Mouse (Mus musculus) sigmoid colon, adult 10 weeks (tissue): Measurements from ENCODE around the gene 4930415L06Rik. TPM values are rescaled to one million over a fixed set of nuclear protein-coding genes. Genes with fewer than 3 reads are reported as not detected.

ENCODE experiments used
- polyA plus RNA-seq: library from polyadenylated mRNA; stranded (reverse); fragments of 350-450 nt; fragmentation: Illumina TruSeq; extraction: RNeasy Lipid Tissue Mini Kit (QIAGEN cat#74804); gene quantifications from one replicate; pipeline ENCODE4 v1.2.3, GENCODE M21; 2014; ENCODE audit warnings: low read depth, low replicate concordance

Gene 4930415L06Rik
- polyA plus RNA-seq = not detected

DNA sequence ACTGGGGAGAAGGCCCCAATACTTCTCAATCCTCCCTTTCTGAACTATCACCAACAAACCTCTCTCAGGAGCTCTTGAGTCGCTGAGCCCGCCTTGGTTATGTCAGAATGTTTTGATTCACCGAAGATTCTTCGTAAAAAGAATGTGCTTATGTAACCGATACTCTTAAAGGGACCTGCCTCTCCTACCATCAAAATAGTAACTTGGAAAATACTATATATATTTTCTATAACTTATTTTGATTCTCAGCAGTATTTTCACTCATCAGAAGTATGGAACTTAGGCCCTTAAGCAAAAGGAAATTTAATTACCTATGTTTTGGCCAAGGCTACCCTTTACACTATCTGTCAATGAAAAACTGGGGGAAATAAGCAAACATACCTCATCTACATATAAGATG is at the start of gene 4930415L06Rik:
Gene 4930415L06Rik (minus strand): TSS at position 101 of the 400 bp plus-strand sequence.

Other genes starting within 250 kb of the 4930415L06Rik start
- gene 4932429P05Rik, start 180.6 kb downstream of the 4930415L06Rik start, polyA plus RNA-seq = not detected